ENCODE assay signal across 9 mouse cellular contexts in the genomic region with DNA sequence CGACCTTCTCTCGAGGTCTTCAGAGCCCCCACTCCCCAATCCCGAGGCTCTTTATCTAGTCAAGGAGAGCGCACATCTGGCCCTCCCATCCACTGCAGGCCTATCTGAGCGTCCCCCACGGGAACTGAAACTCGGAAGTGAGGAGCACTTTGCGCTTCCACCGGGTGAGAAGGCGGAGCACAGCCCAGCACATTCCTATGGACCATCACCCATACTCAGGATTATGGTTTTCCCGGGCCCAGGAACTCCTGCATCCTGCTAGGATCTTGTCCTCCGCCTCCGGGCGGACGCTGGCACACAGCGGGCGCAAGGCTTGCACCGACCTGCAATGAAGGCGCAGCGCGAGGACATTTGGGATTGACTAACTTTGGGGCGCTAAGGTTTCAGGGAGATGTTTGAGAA. TPM values are rescaled to one million over a fixed set of nuclear protein-coding genes. Genes with fewer than 3 reads are reported as not detected.
A peak's percentile ranks its signal among the peaks of the same experiment; 100 is the strongest.
DNase-seq lines count a peak whose midpoint lies in the region; ATAC-seq and TF ChIP-seq lines count a peak whose summit lies in the region.
"Had no signal": no experiment of that assay in that cellular context is flagged by ENCODE, and none has a peak within 500 bp of the region (broad histone marks: within the 10 kb centered on the region; RNA-seq: fewer than 3 reads in every experiment).

No protein-coding gene starts in this region.

- TF ChIP-seq EP300 in heart, adult 2 months (IDR thresholded peaks at IDR 0.05; ENCODE audit: insufficient read depth, low read depth, low read length), result no peak
- TF ChIP-seq EP300 in liver, postnatal 0 days (IDR thresholded peaks at IDR 0.05; ENCODE audit: low read depth), result no peak

- H3K27ac ChIP-seq in heart, adult 2 months, result peak overlapping the region; percentile 29
- no peak overlapping the region for H3K27ac ChIP-seq in brown adipose tissue, adult 24 weeks (replicated peaks; ENCODE audit: low read depth, low read length)
- H3K27ac ChIP-seq in hindbrain, embryonic 10.5 days, result peak overlapping the region; percentile 80
- H3K27ac ChIP-seq in liver, postnatal 0 days (ENCODE audit: low read depth), result no peak overlapping the region
- H3K27ac ChIP-seq in stomach, embryonic 15.5 days, result peak overlapping the region; percentile 54; the same call in 1 of the 2 replicates

- intact Hi-C loops in heart, adult 2 months (cut with DNase I), result loop anchor here (1.0 to 2.0 kb wide), 2 partner anchors 90 to 161 kb away; no protein-coding TSS in a partner anchor
- intact Hi-C loops in heart, postnatal 25 days (cut with DNase I), result no loop called here

- H3K27me3 ChIP-seq in heart, adult 2 months (ENCODE audit: control insufficient read depth, insufficient read depth, low read length), result peaks cover under 1% of the 10 kb centered on the region; the same call in 1 of the 2 replicates
- peaks cover 76% of the 10 kb centered on the region for H3K27me3 ChIP-seq in hindbrain, embryonic 10.5 days (ENCODE audit: insufficient read depth, poor library complexity, severe bottlenecking)
- H3K27me3 ChIP-seq in liver, postnatal 0 days (ENCODE audit: insufficient read depth, low read length), result peaks cover 43% of the 10 kb centered on the region
- H3K27me3 ChIP-seq in stomach, embryonic 15.5 days (replicated peaks), result peaks cover 22% of the 10 kb centered on the region

- no peak for TF ChIP-seq CTCF in heart, adult 2 months (IDR thresholded peaks at IDR 0.05)
- no peak for TF ChIP-seq CTCF in liver, postnatal 0 days (IDR thresholded peaks at IDR 0.05; ENCODE audit: low read depth)

- WGBS in heart, adult 2 months, result 1% methylated on average over 22 of the region's 22 CpGs
- 3% methylated on average over 22 of the region's 22 CpGs for WGBS in hindbrain, embryonic 10.5 days
- WGBS in liver, postnatal 0 days (ENCODE audit: insufficient replicate concordance), result under 1% methylated on average over 22 of the region's 22 CpGs
- WGBS in stomach, embryonic 15.5 days, result under 1% methylated on average over 22 of the region's 22 CpGs

- peak overlapping the region; percentile 57 for H3K4me3 ChIP-seq in heart, adult 2 months
- peak overlapping the region; percentile 48 for H3K4me3 ChIP-seq in brown adipose tissue, adult 24 weeks (ENCODE audit: insufficient read depth, low read depth, low read length)
- peak overlapping the region; percentile 77 for H3K4me3 ChIP-seq in hindbrain, embryonic 10.5 days
- H3K4me3 ChIP-seq in liver, postnatal 0 days (ENCODE audit: low read depth, low read length), result peak overlapping the region; percentile 19
- peak overlapping the region; percentile 68 for H3K4me3 ChIP-seq in stomach, embryonic 15.5 days (replicated peaks)

- peak; percentile 44 for ATAC-seq in liver, postnatal 0 days
- peak; percentile 11 for ATAC-seq in stomach, embryonic 15.5 days (ENCODE audit: insufficient read depth, low FRiP score, low read depth)

- peak overlapping the region; percentile 85 for H3K4me2 ChIP-seq in liver, postnatal 0 days (ENCODE audit: low read depth, low read length)
- H3K4me2 ChIP-seq in stomach, embryonic 15.5 days, result peak overlapping the region; percentile 97

- no peaks in the 10 kb centered on the region for H3K79me2 ChIP-seq in heart, adult 2 months (replicated peaks; ENCODE audit: control insufficient read depth, insufficient read depth, low read length)

- H3K9ac ChIP-seq in heart, adult 2 months (ENCODE audit: low read depth, low read length), result peak overlapping the region; percentile 7; the same call in 1 of the 2 replicates
- peak overlapping the region; percentile 22; the same call in 1 of the 2 replicates for H3K9ac ChIP-seq in liver, postnatal 0 days (replicated peaks)
- no peak overlapping the region for H3K9ac ChIP-seq in stomach, embryonic 15.5 days

- DNase-seq in heart, adult 2 months, result no peak
- DNase-seq in heart, postnatal 25 days (ENCODE audit: low spot score), result no peak
- DNase-seq in hindbrain, embryonic 10.5 days (ENCODE audit: low spot score), result no peak
- no peak for DNase-seq in liver, postnatal 0 days
- DNase-seq in left cerebral cortex, adult 18-20 months (ENCODE audit: low spot score in 2 of 2), result no peak
- DNase-seq in thymus, postnatal 4 days, result no peak

- H3K36me3 ChIP-seq in heart, adult 2 months (ENCODE audit: control insufficient read depth, insufficient read depth, low read length), result no peaks in the 10 kb centered on the region
- no peaks in the 10 kb centered on the region for H3K36me3 ChIP-seq in hindbrain, embryonic 10.5 days
- no peaks in the 10 kb centered on the region for H3K36me3 ChIP-seq in liver, postnatal 0 days (replicated peaks; ENCODE audit: insufficient read depth, low read length)
- H3K36me3 ChIP-seq in stomach, embryonic 15.5 days, result no peaks in the 10 kb centered on the region
- H3K36me3 ChIP-seq: G1E had no signal

- TF ChIP-seq POLR2A in heart, adult 2 months (IDR thresholded peaks at IDR 0.05; ENCODE audit: insufficient read depth, low read depth, low read length), result no peak

- peaks cover 2% of the 10 kb centered on the region for H3K4me1 ChIP-seq in heart, adult 2 months (ENCODE audit: control insufficient read depth, insufficient read depth, low read length)
- H3K4me1 ChIP-seq in brown adipose tissue, adult 24 weeks (ENCODE audit: control insufficient read depth, insufficient read depth, insufficient read length, low read length), result no peaks in the 10 kb centered on the region
- H3K4me1 ChIP-seq in hindbrain, embryonic 10.5 days (replicated peaks), result peaks cover 53% of the 10 kb centered on the region
- peaks cover 14% of the 10 kb centered on the region for H3K4me1 ChIP-seq in liver, postnatal 0 days (ENCODE audit: insufficient read depth)
- peaks cover 23% of the 10 kb centered on the region for H3K4me1 ChIP-seq in stomach, embryonic 15.5 days

- no peaks in the 10 kb centered on the region for H3K9me3 ChIP-seq in hindbrain, embryonic 10.5 days
- no peaks in the 10 kb centered on the region for H3K9me3 ChIP-seq in liver, postnatal 0 days (ENCODE audit: low read length)
- no peaks in the 10 kb centered on the region for H3K9me3 ChIP-seq in stomach, embryonic 15.5 days

RNA-seq across cellular contexts. Expression of a gene that starts 0.7 kb away (rescaled TPM):
- total RNA-seq in heart, adult 2 months (2021), result under 1 TPM; 0.41 to 0.47 TPM
- 1.3 and 1.8 TPM in 2 replicates for polyA plus RNA-seq in heart, adult 2 months (2012; rRNA removed)
- total RNA-seq in heart, postnatal 25 days (2021), result under 1 TPM; 0.31 to 0.36 TPM
- polyA plus RNA-seq in brown adipose tissue, adult 24 weeks (2012; ENCODE audit: insufficient read depth, insufficient read length, missing spikeins), result not detected in 2 replicates
- 17.8 and 19.1 TPM in 2 replicates for polyA plus RNA-seq in hindbrain, embryonic 10.5 days (2016; fragmentation: Nextera tagmentation; extraction: Ambion mirVana)
- 0.09 and 0.23 TPM in 2 replicates for polyA plus RNA-seq in liver, postnatal 0 days (2015; fragmentation: Nextera tagmentation; extraction: Ambion mirVana)
- polyA plus RNA-seq in stomach, embryonic 15.5 days (2015; fragmentation: Nextera tagmentation; extraction: Ambion mirVana), result 7.4 and 8.4 TPM in 2 replicates
- 100 to 1,000 TPM; 259 to 273 TPM for total RNA-seq in left cerebral cortex, adult 18-20 months (2021)
- polyA plus RNA-seq: G1E had no signal

RNA-seq across cellular contexts. Expression of a gene that starts 27.4 kb away (rescaled TPM):
- 1 to 10 TPM; 1.2 to 1.5 TPM for total RNA-seq in heart, adult 2 months (2021)
- polyA plus RNA-seq in heart, adult 2 months (2012; rRNA removed), result 1.6 and 1.8 TPM in 2 replicates
- total RNA-seq in heart, postnatal 25 days (2021), result 1 to 10 TPM in 1 of 2 experiments, under 1 TPM in 1; 0.95 to 1.7 TPM
- polyA plus RNA-seq in brown adipose tissue, adult 24 weeks (2012; ENCODE audit: insufficient read depth, insufficient read length, missing spikeins), result not detected in 2 replicates
- 3.0 and 3.2 TPM in 2 replicates for polyA plus RNA-seq in hindbrain, embryonic 10.5 days (2016; fragmentation: Nextera tagmentation; extraction: Ambion mirVana)
- 0.02 TPM in 1 of 2 replicates, not detected in the other for polyA plus RNA-seq in liver, postnatal 0 days (2015; fragmentation: Nextera tagmentation; extraction: Ambion mirVana)
- 0.87 and 0.88 TPM in 2 replicates for polyA plus RNA-seq in stomach, embryonic 15.5 days (2015; fragmentation: Nextera tagmentation; extraction: Ambion mirVana)
- total RNA-seq in left cerebral cortex, adult 18-20 months (2021), result 1 to 10 TPM; 7.9 to 9.0 TPM
- polyA plus RNA-seq: G1E had no signal

RNA-seq across cellular contexts. Expression of a gene that starts 37.3 kb away (rescaled TPM):
- 10 to 100 TPM; 73.5 to 84.7 TPM for total RNA-seq in heart, adult 2 months (2021)
- polyA plus RNA-seq in heart, adult 2 months (2012; rRNA removed), result 68.7 and 112 TPM in 2 replicates
- 10 to 100 TPM; 76.4 to 78.6 TPM for total RNA-seq in heart, postnatal 25 days (2021)
- polyA plus RNA-seq in brown adipose tissue, adult 24 weeks (2012; ENCODE audit: insufficient read depth, insufficient read length, missing spikeins), result 4.2 and 5.1 TPM in 2 replicates
- polyA plus RNA-seq in hindbrain, embryonic 10.5 days (2016; fragmentation: Nextera tagmentation; extraction: Ambion mirVana), result 104 and 125 TPM in 2 replicates
- polyA plus RNA-seq in liver, postnatal 0 days (2015; fragmentation: Nextera tagmentation; extraction: Ambion mirVana), result 4.6 and 4.8 TPM in 2 replicates
- polyA plus RNA-seq in stomach, embryonic 15.5 days (2015; fragmentation: Nextera tagmentation; extraction: Ambion mirVana), result 67.6 and 72.2 TPM in 2 replicates
- total RNA-seq in left cerebral cortex, adult 18-20 months (2021), result 10 to 100 TPM; 60.4 to 64.1 TPM
- polyA plus RNA-seq: G1E had no signal

RNA-seq across cellular contexts. Expression of a gene that starts 58.3 kb away (rescaled TPM):
- total RNA-seq in heart, adult 2 months (2021), result 10 to 100 TPM; 39.2 to 43.9 TPM
- polyA plus RNA-seq in heart, adult 2 months (2012; rRNA removed), result 27.1 and 29.3 TPM in 2 replicates
- 10 to 100 TPM; 36.4 to 40.9 TPM for total RNA-seq in heart, postnatal 25 days (2021)
- 2.3 and 3.3 TPM in 2 replicates for polyA plus RNA-seq in brown adipose tissue, adult 24 weeks (2012; ENCODE audit: insufficient read depth, insufficient read length, missing spikeins)
- 14.3 and 16.0 TPM in 2 replicates for polyA plus RNA-seq in hindbrain, embryonic 10.5 days (2016; fragmentation: Nextera tagmentation; extraction: Ambion mirVana)
- polyA plus RNA-seq in liver, postnatal 0 days (2015; fragmentation: Nextera tagmentation; extraction: Ambion mirVana), result 1.5 TPM in 2 replicates
- 7.3 and 7.9 TPM in 2 replicates for polyA plus RNA-seq in stomach, embryonic 15.5 days (2015; fragmentation: Nextera tagmentation; extraction: Ambion mirVana)
- 10 to 100 TPM; 75.6 to 77.6 TPM for total RNA-seq in left cerebral cortex, adult 18-20 months (2021)
- polyA plus RNA-seq: G1E had no signal

Comparison
In these comparisons a context has a peak if more than half of its experiments do, and no peak if none do; other contexts are left out.
1. H3K27ac ChIP-seq: peak in heart, adult 2 months (single experiment), hindbrain, embryonic 10.5 days (single experiment) and stomach, embryonic 15.5 days (single experiment); none in brown adipose tissue, adult 24 weeks (single experiment) and liver, postnatal 0 days (single experiment).
2. H3K4me3 ChIP-seq: peak in every context shown above with its lines; median percentile 77 in hindbrain, embryonic 10.5 days; 68 in stomach, embryonic 15.5 days; 57 in heart, adult 2 months; 48 in brown adipose tissue, adult 24 weeks; 19 in liver, postnatal 0 days.
3. RNA of a gene that starts 37.3 kb away (polyA plus RNA-seq): 104 to 125 TPM in hindbrain, embryonic 10.5 days, 68.7 to 112 TPM in heart, adult 2 months and 67.6 to 72.2 TPM in stomach, embryonic 15.5 days; 4.2 to 5.1 TPM in brown adipose tissue, adult 24 weeks and 4.6 to 4.8 TPM in liver, postnatal 0 days; every median in the first group is over 10 times any median in the second.